Mouse (Mus musculus) embryonic stem cell, embryonic (primary cell): Measurements from ENCODE around the gene Aldh1l2.

Source experiments
- CTCF ChIA-PET, 4 experiments: fragments of 300-600 bp in 2 of 4; fragments of 350-600 bp in 2 of 4; sonication (Branson Sonifier 250); formaldehyde crosslinking; loops; one replicate each; lab custom pipeline; 2022; ENCODE audit warnings: inconsistent platforms in 2 of 4; lab: Charles Lee
- POLR2A ChIA-PET, 4 experiments: fragments of 300-600 bp in 2 of 4; fragments of 350-600 bp in 2 of 4; sonication (Branson Sonifier 250); formaldehyde crosslinking; loops; one replicate each; lab custom pipeline; 2022; ENCODE audit warnings: antibody characterized with exemption in 4 of 4, inconsistent platforms in 1 of 4; lab: Charles Lee

Aldh1l2 gene

GRCm38 (mm10) chr10:83511304-83511703 lies 22.6 kb downstream of the Aldh1l2 start:
- ChIA-PET POLR2A (interaction anchor here in 1 of 4 experiments (0.7 kb wide), 1 partner anchor 131 kb away, joined by 3 read pairs; no protein-coding TSS in a partner anchor), CTCF (interaction anchor here in 1 of 4 experiments (0.7 kb wide), 1 partner anchor 292 kb away, joined by 4 read pairs; no protein-coding TSS in a partner anchor)

- ChIA-PET CTCF (interaction anchor here (0.6 to 2.2 kb wide), 20 partner anchors 11 to 1223 kb away, joined by 3 to 6 read pairs (median 4); no protein-coding TSS in a partner anchor), POLR2A (interaction anchor here in 3 of 4 experiments (0.5 to 1.6 kb wide), 5 partner anchors 10 to 602 kb away, joined by 3 to 4 read pairs (median 3); no protein-coding TSS in a partner anchor)
Measured at GRCm38 (mm10) chr10:83508962-83509660, 24.8 kb downstream of the Aldh1l2 start.

- ChIA-PET CTCF (interaction anchor here in 2 of 4 experiments (0.8 to 1.2 kb wide), 2 partner anchors 11 to 12 kb away, joined by 3 to 4 read pairs; no protein-coding TSS in a partner anchor), POLR2A (interaction anchor here in 2 of 4 experiments (0.8 to 1.2 kb wide), 4 partner anchors 10 to 263 kb away, joined by 3 to 5 read pairs (median 3); no protein-coding TSS in a partner anchor)
Measured at GRCm38 (mm10) chr10:83497321-83497720, 36.6 kb downstream of the Aldh1l2 start.

GRCm38 (mm10) chr10:83490506-83490905 lies 43.4 kb downstream of the Aldh1l2 start:
- POLR2A ChIA-PET, result interaction anchor here in 1 of 4 experiments (1.1 kb wide), 1 partner anchor 22 kb away, joined by 3 read pairs; no protein-coding TSS in a partner anchor
- CTCF ChIA-PET, result no interaction called here

- CTCF ChIA-PET, result no interaction called here
Measured at GRCm38 (mm10) chr10:83477286-83477685, 56.7 kb downstream of the Aldh1l2 start.

GRCm38 (mm10) chr10:83475226-83475625 lies 58.7 kb downstream of the Aldh1l2 start:
- CTCF ChIA-PET, result no interaction called here
- POLR2A ChIA-PET, result interaction anchor here in 1 of 4 experiments (0.6 kb wide), 1 partner anchor 118 kb away, joined by 3 read pairs; no protein-coding TSS in a partner anchor

More at GRCm38 (mm10) chr10:83477286-83477685, 56.7 kb downstream of the Aldh1l2 start:
- POLR2A ChIA-PET, result no interaction called here

- POLR2A ChIA-PET, result no interaction called here
- CTCF ChIA-PET, result no interaction called here
Measured at GRCm38 (mm10) chr10:83457531-83457930, 76.4 kb downstream of the Aldh1l2 start.

- ChIA-PET POLR2A (no interaction called here), CTCF (no interaction called here)
Measured at GRCm38 (mm10) chr10:83448582-83448981, 85.4 kb downstream of the Aldh1l2 start.
